Mouse (Mus musculus) gastrocnemius, adult 18-20 months (tissue): ENCODE measurements around the gene Rfk. TPM values are rescaled to one million over a fixed set of nuclear protein-coding genes. Genes with fewer than 3 reads are reported as not detected.

Experiments used
- DNase-seq: peaks from one replicate; pipeline ENCODE4 v3.0.0; 2021; ENCODE audit warnings: low spot score
- long read RNA-seq, 2 experiments: library from polyadenylated mRNA; stranded (forward); transcript quantifications; one replicate each; pipeline ENCODE4 v2.0.0; 2021
- total RNA-seq, 2 experiments: library from RNA; stranded (reverse); gene quantifications; 2 replicates each; pipeline ENCODE4 v1.2.3; 2021

The Rfk gene
- total RNA-seq = 10 to 100 TPM; 71.3 to 73.5 TPM
- long read RNA-seq, experiment 1, transcript Rfk-201 (4 exons, 2,482 nt) = major isoform, 80 of 86 reads
- long read RNA-seq, experiment 1, partial matches to known transcripts = 3 of 86 reads
- long read RNA-seq, experiment 1, other reads (novel, unspliced or antisense) = 3 of 86 reads
- long read RNA-seq, experiment 2, transcript Rfk-201 (4 exons, 2,482 nt) = major isoform, 54 of 59 reads
- long read RNA-seq, experiment 2, partial matches to known transcripts = 2 of 59 reads
- long read RNA-seq, experiment 2, other reads (novel, unspliced or antisense) = 3 of 59 reads

DNA sequence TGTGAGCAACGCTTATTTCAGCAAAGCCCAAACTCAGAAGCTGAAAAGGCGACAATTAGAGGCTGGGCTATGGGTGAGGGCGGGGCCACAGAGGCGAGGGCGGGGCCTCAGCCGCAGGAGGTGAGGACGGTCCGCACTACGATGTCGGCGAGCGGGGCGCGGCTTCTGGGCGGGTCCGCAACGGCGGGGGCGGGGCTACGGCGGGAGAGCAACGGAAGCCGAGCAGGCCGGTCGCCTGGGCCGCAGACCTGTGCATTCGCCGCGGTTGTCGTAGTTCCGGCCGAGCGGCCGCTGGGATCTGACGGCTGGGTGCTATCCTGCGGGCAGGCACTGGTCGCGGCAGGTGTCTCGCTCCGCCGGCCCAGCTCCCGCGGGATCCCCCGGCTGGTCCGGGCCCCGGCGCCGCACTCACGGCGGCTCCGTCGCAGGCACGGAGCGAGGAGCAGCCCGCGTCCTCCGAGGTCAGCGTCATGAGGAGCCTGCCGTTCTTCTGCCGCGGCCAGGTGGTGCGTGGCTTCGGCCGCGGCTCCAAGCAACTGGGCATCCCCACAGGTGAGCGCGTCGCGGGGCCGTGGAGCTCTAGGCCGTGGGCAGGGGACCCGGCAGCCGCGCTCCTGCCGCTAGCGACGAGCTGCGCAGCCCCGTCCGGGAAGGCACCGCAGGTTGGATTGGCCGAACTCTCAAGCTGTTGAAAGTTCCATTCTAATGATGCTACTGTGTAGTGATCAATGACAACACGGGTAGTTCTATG is at the start of gene Rfk:
Gene Rfk (plus strand): TSS at position 203 of the 751 bp plus-strand sequence.
- DNase-seq = peak; percentile 90

DNA sequence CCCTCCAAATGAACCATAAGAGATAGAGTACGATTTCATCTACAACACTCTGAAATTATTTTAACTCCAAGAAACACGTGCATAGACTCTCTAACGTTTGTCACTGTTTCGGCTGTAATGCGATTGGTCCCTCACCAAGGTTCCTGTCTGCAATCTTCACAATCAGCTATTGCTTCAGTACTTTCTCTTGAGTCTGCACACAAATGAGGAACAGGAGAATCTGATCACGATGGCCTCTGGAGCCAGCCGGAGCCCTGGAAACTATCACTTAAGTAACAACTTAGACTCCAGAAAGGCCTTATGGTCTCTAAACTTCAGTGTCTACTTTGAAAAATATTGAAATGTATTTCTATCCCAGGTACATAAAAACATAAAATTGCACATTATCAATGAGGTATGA is 49.0 kb upstream of the Rfk start:
- no peak for DNase-seq

DNA sequence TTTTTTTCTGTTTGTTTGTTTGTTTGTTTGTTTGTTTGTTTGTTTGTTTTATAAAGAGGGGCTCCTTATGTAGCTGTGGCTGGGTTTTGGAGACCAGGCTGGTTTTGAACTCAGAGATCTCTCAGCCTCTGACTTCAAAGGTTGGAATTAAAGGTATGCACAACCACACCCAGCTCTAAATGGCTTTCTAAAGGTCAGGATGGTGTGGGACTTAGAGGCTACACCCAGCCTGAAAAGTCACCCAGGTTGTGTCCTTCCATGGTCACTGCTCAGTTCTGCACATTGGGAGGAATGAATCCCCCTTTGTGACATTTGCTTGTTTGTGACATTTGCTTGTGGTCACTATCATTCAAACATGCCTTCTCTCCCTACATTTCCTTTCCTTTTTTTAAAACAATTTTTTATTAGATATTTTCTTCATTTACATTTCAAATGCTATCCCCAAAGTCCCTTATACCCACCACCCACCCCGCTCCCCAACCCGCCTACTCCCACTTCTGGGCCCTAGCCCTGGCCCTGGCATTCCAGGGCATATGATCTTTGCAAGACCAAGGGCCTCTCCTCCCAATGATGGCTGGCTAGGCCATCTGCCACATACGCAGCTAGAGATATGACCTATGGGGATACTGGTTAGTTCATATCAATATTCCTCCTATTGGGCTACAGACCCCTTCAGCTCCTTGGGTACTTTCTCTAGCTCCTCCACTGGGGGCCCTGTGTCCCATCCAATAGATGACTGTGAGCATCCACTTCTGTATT is 46.9 kb upstream of the Rfk start:
- no peak for DNase-seq

- no peak for DNase-seq
These were observed 46.0 kb upstream of the Rfk start for GRCm38 (mm10) chr19:17347852-17348251.

DNA sequence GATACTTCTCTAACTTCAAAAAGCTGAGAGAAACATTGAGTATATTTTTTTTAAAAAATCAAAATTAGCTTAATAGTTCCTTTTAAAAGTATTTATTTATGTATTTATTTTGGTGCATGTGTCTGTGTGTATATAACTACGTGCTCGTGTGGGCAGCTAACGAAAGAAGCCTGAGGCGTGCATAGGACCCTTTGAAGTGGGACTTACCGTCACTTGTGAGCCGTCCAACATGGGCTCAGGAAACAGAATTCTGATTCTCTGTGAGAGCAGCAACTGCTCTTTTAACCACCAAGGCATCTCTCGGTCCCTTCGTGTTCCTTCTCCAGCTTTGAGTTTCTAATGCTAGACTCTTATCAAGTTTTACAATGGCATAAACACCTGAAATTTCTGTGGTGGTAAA is 40.1 kb upstream of the Rfk start:
- no peak for DNase-seq

DNA sequence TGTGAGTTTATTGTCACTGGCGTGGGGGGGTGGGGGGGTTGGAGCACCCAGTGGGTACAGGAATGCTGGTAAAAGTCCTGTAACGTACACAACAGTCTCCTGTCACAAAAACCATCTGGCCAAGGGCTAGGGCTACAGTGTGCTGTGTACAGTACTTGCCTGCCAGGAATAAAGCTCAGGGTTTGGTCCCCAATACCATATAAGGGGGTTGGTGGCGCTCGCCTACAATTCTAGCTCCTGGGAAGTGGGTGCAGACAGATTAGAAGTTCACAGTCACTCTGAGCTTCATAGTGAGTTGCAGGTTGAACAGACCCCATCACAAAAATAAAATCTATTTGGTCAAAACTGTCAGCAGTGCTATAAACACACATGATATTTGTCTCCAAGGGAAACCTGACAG is 39.5 kb upstream of the Rfk start:
- DNase-seq = no peak

GRCm38 (mm10) chr19:17354797-17355196 is 39.0 kb upstream of the Rfk start:
- no peak for DNase-seq

DNA sequence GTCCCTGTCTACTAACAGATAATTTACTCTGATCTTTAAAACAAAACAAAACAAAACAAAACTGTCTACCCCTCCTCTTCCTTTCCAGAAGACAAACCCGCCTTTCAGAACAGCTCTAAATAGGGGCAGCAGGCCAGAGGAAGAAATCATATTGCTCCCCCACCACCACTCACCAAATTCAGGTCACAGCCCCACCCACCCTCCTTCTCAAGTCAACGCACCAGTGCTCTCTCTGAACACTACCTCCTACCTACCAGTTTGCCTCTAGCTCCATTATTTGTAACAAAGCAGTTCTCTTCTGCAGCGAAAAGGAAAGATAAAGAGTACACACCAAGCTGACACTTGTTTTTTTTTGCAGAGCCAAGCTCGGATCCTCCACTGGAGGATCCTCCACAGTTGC is 38.5 kb upstream of the Rfk start:
- DNase-seq = no peak

DNA sequence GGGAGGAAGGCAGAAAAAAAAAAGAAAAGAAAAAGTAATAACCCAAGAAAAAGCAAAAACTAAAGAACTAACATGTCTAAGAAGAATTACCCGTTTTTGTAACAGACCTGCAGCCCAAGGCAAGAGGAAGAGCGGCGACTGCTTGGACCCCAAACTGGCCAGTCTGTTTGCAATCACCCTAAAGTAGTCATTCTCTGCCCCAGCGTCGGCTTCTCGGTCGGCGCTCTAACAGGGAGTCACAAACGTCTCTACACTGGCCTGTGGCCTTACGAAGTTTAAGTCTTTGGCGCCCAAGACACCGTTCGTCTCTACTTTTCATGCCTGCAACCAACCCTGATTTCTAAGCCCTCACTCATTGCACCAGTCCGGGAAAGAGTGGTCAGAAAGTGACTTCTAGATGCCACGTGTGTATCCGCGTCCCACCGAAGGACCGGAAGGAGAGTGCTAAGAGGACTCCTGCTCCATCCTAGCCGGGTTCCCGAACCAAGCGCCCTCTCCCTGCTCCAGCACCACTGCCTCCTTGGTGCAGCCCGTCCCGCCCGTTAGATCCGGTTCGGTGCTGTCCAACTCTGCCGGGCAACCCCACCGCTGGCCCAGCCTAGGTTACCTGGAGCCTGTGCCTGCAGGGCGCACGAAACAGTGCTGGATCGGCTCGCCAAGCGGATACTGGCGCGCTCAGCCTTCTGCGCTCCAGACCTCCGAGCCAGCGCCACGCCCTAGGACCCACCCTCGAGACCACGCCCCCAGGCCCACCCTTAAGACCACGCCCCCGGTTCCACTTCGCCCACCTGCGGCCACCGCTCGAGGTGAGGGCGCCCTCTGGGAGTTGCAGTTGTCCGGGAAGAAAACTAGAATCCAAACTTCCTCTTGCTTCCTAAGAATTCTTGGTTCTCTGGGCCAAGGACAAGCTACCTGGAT is 37.6 kb upstream of the Rfk start:
- DNase-seq = peak; percentile 8

DNA sequence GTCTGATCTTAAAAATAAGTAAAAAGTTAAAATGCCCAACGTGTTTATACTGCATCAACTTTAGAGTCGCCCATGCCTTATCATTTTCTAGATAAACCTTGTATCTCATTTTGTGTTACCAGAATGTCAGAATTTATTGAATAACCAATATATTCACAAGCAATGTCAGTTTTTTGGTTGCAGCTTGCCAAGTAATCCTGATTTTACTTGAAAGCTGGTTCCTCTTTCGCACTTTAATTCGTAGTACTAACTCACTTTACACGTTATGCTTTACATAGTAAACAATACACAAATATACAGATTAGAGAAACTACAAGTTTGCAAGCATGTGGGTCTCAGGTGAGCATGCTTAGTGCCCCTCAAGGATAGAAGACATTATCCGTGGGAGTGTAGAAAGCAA is 36.9 kb upstream of the Rfk start:
- DNase-seq = no peak

GRCm38 (mm10) chr19:17357391-17357790 is 36.5 kb upstream of the Rfk start:
- DNase-seq = no peak

- no peak for DNase-seq
These were observed 34.4 kb upstream of the Rfk start for GRCm38 (mm10) chr19:17359315-17359890.

DNA sequence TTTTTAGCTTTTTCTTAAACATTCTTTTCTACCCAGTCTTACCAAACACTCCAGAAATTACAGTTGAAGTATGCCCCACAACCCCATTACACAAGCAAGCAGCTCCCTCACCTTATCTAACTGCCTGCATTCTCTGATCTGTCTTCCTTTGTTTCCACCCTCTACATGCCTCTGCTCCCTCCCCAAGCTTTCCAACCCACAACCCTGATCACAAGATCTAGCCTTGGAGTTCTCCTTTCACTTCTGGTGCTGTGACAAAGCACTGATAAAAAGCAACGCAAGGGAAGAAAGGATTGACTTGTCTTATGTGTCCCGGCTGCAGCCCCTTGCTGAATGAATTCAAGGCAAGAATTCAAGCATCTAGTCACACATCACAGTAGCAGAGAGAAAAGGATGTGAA is 32.7 kb upstream of the Rfk start:
- no peak for DNase-seq

DNA sequence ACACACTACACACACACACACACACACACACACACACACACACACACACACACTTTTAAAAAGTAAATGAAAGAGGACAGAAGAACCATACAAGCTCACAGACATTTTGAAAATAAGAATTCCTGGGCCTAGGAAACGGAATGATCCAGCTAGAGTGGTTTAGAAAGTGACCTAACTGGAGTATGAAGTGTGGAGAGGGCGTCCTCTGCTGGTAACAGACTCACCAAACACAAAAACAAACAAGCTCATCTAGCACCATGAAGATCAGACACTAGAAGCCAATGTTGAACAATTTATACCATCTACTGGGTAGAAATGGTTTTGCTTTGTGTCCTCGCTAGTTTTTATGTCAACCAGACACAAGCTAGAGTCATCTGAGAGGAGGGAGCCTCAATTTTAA is 29.1 kb upstream of the Rfk start:
- DNase-seq = peak; percentile 11

DNA sequence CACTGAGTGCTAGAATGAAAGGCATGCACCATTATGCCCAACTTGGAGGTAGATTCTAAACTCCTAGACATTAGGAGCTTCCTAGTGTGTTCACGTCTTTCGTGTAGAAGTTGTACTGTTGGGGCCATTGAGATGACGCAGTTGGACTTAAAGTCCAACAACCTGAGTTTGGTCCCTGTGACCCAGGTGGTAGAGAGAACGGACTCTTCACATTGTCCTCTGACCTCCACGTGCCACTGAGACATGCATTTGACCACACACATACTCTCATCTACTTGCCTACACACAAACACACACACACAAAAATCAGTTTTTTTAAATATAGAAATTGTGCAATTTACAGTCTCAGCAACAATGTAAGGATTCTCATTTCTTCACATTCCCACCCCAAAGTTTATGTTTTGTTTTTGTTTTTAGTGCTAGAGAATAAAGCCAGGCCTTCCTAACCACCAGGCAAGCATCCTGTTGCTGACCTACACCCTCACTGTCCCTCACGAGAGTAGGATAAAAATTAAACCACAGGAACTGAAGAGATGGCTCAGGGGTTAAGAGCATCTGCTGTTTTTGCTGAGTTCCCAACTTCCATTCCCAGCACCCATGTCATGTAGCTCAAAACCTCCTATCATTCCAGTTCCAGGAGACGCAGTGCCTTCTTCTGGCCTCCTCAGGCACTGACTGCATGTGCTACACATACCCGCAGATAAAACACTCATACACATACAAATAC is 27.3 kb upstream of the Rfk start:
- DNase-seq = no peak

DNA sequence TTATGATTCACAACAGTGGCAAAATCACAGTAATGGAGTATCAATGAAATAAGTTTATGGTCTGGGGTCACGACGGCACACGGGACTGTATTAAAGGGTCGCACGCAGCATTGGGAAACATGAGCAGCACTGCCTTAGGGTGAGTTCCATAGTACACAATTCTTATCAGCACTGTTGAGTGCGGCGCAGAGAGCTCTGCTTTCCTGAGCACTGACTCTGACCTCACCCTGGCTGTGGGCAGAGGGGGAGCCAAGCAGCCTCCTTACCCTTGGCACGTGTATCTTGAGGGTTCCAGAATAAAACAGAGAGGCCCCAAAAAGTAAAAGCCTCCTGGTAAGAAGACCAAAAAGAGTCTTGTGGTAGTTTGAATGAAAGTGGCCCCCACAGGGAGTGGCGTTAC is 25.3 kb upstream of the Rfk start:
- DNase-seq = no peak

DNA sequence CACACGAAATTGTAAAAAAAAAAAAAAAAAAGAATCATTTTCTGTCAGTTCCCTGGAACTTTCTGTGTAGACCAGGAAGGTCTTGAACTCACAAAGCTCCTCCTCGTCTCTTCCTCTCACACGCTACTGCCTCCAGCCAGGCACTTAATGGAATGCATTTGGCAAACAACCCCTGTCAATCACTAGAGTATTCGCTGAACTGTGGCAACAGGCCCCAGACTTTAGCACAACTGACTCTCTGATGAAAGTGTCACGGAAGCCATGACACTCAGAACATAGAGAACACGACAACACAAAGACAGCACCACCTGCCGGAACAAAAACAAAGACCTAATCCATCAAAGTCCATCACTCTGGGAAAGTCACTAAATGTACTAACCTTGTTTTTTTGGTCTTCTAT is 24.3 kb upstream of the Rfk start:
- no peak for DNase-seq

GRCm38 (mm10) chr19:17372701-17373100 is 21.1 kb upstream of the Rfk start, which contains the start of gene Gcnt1:
Gene Gcnt1, minus strand, starts transcription at chr19:17372844.
- no peak for DNase-seq

GRCm38 (mm10) chr19:17378845-17379244 is 15.0 kb upstream of the Rfk start:
- DNase-seq = no peak

DNA sequence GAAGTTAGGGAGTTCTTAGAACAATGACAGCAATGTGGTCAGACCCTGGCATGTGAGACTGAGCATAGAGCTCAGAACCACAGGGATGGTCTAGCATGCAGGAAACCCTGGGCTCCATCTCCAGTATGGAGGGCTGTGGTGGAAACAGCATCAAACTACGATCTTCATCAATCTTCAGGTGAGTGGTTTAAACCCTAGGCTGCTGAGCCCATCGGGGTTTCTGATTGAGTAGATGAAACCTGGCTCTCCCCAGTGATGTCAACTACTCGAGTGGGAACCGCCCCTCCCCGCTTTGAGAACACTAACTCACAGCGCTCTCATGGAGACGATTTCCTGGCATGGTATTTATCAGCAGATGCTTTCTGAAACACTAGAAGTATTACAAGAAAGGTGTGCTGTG is 13.3 kb upstream of the Rfk start:
- no peak for DNase-seq
